Mouse (Mus musculus): ENCODE results near the gene Pmpcb.
"Not testable (repeated sequence)": the region's sequence is repeated elsewhere in the genome, so short reads cannot be mapped to it uniquely, and the experiment has no call there.

Gene Pmpcb

GRCm38 (mm10) chr5:21736956-21737585 lies at the start of gene Pmpcb:
Pmpcb (plus strand) TSS chr5:21737141.
- DNase-seq (ENCODE audit: low read depth, low spot score): peak; percentile 77

GRCm38 (mm10) chr5:21692230-21692629 lies 44.7 kb upstream of the Pmpcb start:
- DNase-seq (ENCODE audit: low read depth, low spot score): no peak

GRCm38 (mm10) chr5:21693372-21693870 lies 43.5 kb upstream of the Pmpcb start:
- no peak for DNase-seq (ENCODE audit: low read depth, low spot score)

- DNase-seq (ENCODE audit: low read depth, low spot score): no peak
Observed at GRCm38 (mm10) chr5:21694854-21695490, 42.0 kb upstream of the Pmpcb start.

GRCm38 (mm10) chr5:21699555-21699954 lies 37.4 kb upstream of the Pmpcb start:
- DNase-seq (ENCODE audit: low read depth, low spot score): not testable (repeated sequence)

GRCm38 (mm10) chr5:21700272-21700821 lies 36.6 kb upstream of the Pmpcb start:
- no peak for DNase-seq (ENCODE audit: low read depth, low spot score)

GRCm38 (mm10) chr5:21700934-21701333 lies 36.0 kb upstream of the Pmpcb start:
- no peak for DNase-seq (ENCODE audit: low read depth, low spot score)

GRCm38 (mm10) chr5:21701351-21702008 lies 35.5 kb upstream of the Pmpcb start, which contains the start of gene Napepld:
Napepld (minus strand) TSS chr5:21701396.
- peak; percentile 94 for DNase-seq (ENCODE audit: low read depth, low spot score)

GRCm38 (mm10) chr5:21702009-21702364 lies 35.0 kb upstream of the Pmpcb start:
- DNase-seq (ENCODE audit: low read depth, low spot score): no peak

- DNase-seq (ENCODE audit: low read depth, low spot score): no peak
Observed at GRCm38 (mm10) chr5:21702873-21703475, 34.0 kb upstream of the Pmpcb start.

- DNase-seq (ENCODE audit: low read depth, low spot score): no peak
Observed at GRCm38 (mm10) chr5:21703708-21704107, 33.2 kb upstream of the Pmpcb start.

GRCm38 (mm10) chr5:21706546-21706945 lies 30.4 kb upstream of the Pmpcb start:
- DNase-seq (ENCODE audit: low read depth, low spot score): no peak

- DNase-seq (ENCODE audit: low read depth, low spot score): not testable (repeated sequence)
Observed at GRCm38 (mm10) chr5:21708011-21708410, 28.9 kb upstream of the Pmpcb start.

- no peak for DNase-seq (ENCODE audit: low read depth, low spot score)
Observed at GRCm38 (mm10) chr5:21712127-21712715, 24.7 kb upstream of the Pmpcb start.

GRCm38 (mm10) chr5:21714447-21714846 lies 22.5 kb upstream of the Pmpcb start:
- DNase-seq (ENCODE audit: low read depth, low spot score): no peak

- DNase-seq (ENCODE audit: low read depth, low spot score): no peak
Observed at GRCm38 (mm10) chr5:21717165-21717715, 19.7 kb upstream of the Pmpcb start.

GRCm38 (mm10) chr5:21718546-21718945 lies 18.4 kb upstream of the Pmpcb start:
- DNase-seq (ENCODE audit: low read depth, low spot score): no peak

GRCm38 (mm10) chr5:21719209-21719608 lies 17.7 kb upstream of the Pmpcb start:
- DNase-seq (ENCODE audit: low read depth, low spot score): no peak

- no peak for DNase-seq (ENCODE audit: low read depth, low spot score)
Observed at GRCm38 (mm10) chr5:21724427-21724826, 12.5 kb upstream of the Pmpcb start.

- DNase-seq (ENCODE audit: low read depth, low spot score): no peak
Observed at GRCm38 (mm10) chr5:21724872-21725271, 12.1 kb upstream of the Pmpcb start.

GRCm38 (mm10) chr5:21729107-21729506 lies 7.8 kb upstream of the Pmpcb start:
- no peak for DNase-seq (ENCODE audit: low read depth, low spot score)

All from retina, adult 2 months (tissue).